9 mouse cellular contexts compared by ENCODE assay signal in the genomic region with DNA sequence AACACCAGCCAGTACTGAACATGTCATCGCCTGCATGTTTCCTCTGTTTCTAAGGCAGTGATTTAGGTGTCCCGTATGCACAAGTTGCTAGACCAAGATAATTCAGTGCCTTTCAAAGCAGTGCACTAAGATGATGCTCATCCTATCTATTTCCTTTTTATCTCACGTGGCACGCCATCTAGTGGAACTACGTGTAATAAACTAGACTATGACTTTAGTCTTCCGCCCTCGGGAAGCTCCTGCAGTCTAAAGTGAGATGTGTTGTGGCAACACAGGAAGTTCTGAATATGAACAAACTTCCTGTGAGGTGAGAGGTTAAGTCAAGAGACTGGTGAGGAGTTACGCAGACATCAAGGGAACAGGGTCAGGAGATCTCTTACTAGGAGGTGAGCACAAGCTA. TPM values are rescaled to one million over a fixed set of nuclear protein-coding genes. Genes with fewer than 3 reads are reported as not detected.
DNase-seq lines count a peak whose midpoint lies in the region; ATAC-seq and TF ChIP-seq lines count a peak whose summit lies in the region.
"Had no signal": no experiment of that assay in that cellular context is flagged by ENCODE, and none has a peak within 500 bp of the region (broad histone marks: within the 10 kb centered on the region; RNA-seq: fewer than 3 reads in every experiment).

No protein-coding gene starts in this region.

- H3K36me3 ChIP-seq in neural tube, embryonic 11.5 days (ENCODE audit: control insufficient read depth, insufficient read depth, low read length), result no peaks in the 10 kb centered on the region

- TF ChIP-seq CTCF in gastrocnemius, adult 2 months (IDR thresholded peaks at IDR 0.05), result peak; percentile 48

- H3K27me3 ChIP-seq in neural tube, embryonic 11.5 days (ENCODE audit: control insufficient read depth, insufficient read depth, low read length), result no peaks in the 10 kb centered on the region

- H3K9ac ChIP-seq in neural tube, embryonic 11.5 days (ENCODE audit: low read length), result no peak overlapping the region

- H3K27ac ChIP-seq in gastrocnemius, adult 2 months, result no peak overlapping the region; the same call in 1 of the 2 replicates
- H3K27ac ChIP-seq in neural tube, embryonic 11.5 days (ENCODE audit: low read depth, low read length), result no peak overlapping the region
- H3K27ac ChIP-seq: macrophage had no signal

- 38% methylated on average over 8 of the region's 8 CpGs for WGBS in neural tube, embryonic 11.5 days

- no peak for DNase-seq in gastrocnemius, adult 2 months
- DNase-seq in gastrocnemius, postnatal 4 days (ENCODE audit: low spot score in 2 of 2), result no peak
- peak; percentile 13 for DNase-seq in neural tube, embryonic 11.5 days (ENCODE audit: low spot score)
- DNase-seq in neural tube, embryonic 10.5 days (ENCODE audit: extremely low spot score, low spot score), result no peak
- DNase-seq in thymus, postnatal 36 days, result peak; percentile 16 to 40
- no peak for DNase-seq in ovary, postnatal 10 days (ENCODE audit: low spot score)
- DNase-seq in left cerebral cortex, postnatal 14 days (ENCODE audit: low spot score in 2 of 2), result no peak

- H3K4me3 ChIP-seq in gastrocnemius, adult 2 months, result no peak overlapping the region
- H3K4me3 ChIP-seq in neural tube, embryonic 11.5 days (ENCODE audit: low read depth, low read length), result no peak overlapping the region

- no peaks in the 10 kb centered on the region for H3K4me1 ChIP-seq in neural tube, embryonic 11.5 days (ENCODE audit: control insufficient read depth, insufficient read depth, low read length)

- no peak overlapping the region for H3K4me2 ChIP-seq in neural tube, embryonic 11.5 days (ENCODE audit: low read depth)

- no peaks in the 10 kb centered on the region for H3K9me3 ChIP-seq in neural tube, embryonic 11.5 days (ENCODE audit: control insufficient read depth, low read length)

- no peak for ATAC-seq in neural tube, embryonic 11.5 days (ENCODE audit: insufficient read depth, low FRiP score, low TSS enrichment)
- peak; percentile 97 for ATAC-seq in inflammation-experienced regulatory T-cells, adult 6 months

- intact Hi-C loops in gastrocnemius, adult 2 months (cut with DNase I), result no loop called here
- intact Hi-C loops in left cerebral cortex, postnatal 14 days (cut with DNase I), result no loop called here

RNA-seq across cellular contexts. Expression of a gene that starts 43.9 kb away (rescaled TPM):
- total RNA-seq in gastrocnemius, adult 2 months (2021), result 10 to 100 TPM; 11.4 to 13.6 TPM
- total RNA-seq in gastrocnemius, postnatal 4 days (2021), result 10 to 100 TPM; 14.3 to 16.8 TPM
- 43.2 and 48.8 TPM in 2 replicates for polyA plus RNA-seq in neural tube, embryonic 11.5 days (2014; fragmentation: Nextera tagmentation; extraction: Ambion mirVana)
- 10 to 100 TPM; 22.7 to 25.9 (median 24.1) TPM for polyA plus RNA-seq in inflammation-experienced regulatory T-cells, adult 6 months (2017; shearing (Covaris generic))
- 10 to 100 TPM; 20.1 to 22.5 TPM for total RNA-seq in left cerebral cortex, postnatal 14 days (2021)

Comparison
In these comparisons a context has a peak if more than half of its experiments do, and no peak if none do; other contexts are left out.
1. DNase-seq: peak in neural tube, embryonic 11.5 days (single experiment) and thymus, postnatal 36 days (2 of 2); none in gastrocnemius, adult 2 months (single experiment), gastrocnemius, postnatal 4 days (0 of 2), neural tube, embryonic 10.5 days (single experiment), ovary, postnatal 10 days (single experiment) and left cerebral cortex, postnatal 14 days (0 of 2).